Mouse (Mus musculus) regulatory T cell (primary cell): ENCODE data around the gene Dnaic1.

Experiments used
- in situ Hi-C: fragments of 300-600 bp; cut with MboI, MseI; formaldehyde crosslinking; loops from one replicate; pipeline ENCODE4 v1.15.1; 2025; ENCODE audit warnings: high pct_unique_total_duplicates

The Dnaic1 gene

DNA sequence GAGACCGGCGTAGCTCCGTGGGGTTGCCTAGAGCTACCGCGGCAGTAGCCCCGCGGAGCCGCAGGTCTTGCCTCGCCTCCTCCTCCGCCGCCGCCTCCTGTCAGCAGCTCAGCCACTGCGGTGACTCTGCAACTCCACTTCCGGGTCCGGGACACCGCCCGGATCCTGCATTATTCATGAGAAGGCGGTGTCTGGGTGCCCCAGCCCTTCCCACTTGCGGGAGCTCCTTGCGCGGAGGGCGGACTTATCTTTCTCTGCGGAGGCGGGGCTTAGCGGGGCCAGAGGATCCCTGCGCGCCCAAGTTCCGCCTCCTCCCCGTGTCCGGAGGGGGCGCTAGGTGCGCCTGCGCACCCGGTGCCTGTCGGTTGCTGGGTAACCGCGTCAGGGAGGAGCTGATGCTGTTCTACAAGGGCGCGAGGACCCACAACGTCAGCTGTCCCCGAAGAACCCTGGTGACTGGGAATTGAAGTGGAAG lies at the start of gene Dnaic1, which contains the start of gene Fam219a:
TSS of gene Dnaic1 (plus strand) at position 365 of the 475 bp plus-strand sequence.
TSS of gene Fam219a (minus strand) at position 128 of the 475 bp plus-strand sequence.
- in situ Hi-C loops: loop anchor here (5.0 to 25.0 kb wide), 2 partner anchors 148 to 1468 kb away; partner anchors contain the start of genes Fam214b, Pigo and Stoml2

DNA sequence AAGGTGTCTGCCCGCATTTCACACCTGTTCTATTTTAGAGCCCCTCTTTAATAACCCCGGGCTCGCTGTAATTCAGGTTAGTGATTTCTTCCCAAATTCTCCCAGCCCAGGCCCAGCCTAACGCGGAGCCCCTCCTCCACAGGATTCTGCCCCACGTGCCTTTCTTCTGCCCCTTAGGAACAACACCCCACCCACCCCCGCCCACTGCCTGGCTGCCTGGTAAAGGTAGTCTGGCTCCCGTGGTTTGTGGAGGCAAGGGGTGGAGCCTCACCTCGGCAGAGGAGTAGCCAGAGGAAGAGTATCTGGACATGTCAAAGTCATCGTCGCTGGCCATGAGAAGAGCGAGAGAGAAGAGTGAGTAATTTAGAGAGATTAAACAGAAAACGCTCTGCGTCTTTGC lies 48.9 kb upstream of the Dnaic1 start:
- in situ Hi-C loops: no loop called here

DNA sequence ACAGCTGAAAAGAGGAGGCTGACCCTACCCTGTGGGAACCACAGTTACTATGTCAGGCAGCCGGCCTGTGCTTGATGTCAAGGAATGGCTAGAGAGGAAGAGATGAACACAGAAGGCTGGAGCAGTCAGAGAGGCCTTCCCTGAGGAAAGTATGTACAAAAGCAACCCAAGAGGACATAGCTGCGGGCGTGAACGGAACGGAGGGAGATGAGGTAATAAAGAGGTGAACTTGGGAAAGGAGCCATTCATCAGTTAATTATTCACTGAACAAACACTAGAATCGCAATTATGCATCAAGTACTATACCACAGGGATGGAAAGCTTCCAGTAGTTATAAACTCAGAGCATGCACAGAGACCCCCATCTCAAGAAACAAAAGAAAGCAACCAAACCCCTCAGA lies 47.4 kb upstream of the Dnaic1 start:
- in situ Hi-C loops: no loop called here

DNA sequence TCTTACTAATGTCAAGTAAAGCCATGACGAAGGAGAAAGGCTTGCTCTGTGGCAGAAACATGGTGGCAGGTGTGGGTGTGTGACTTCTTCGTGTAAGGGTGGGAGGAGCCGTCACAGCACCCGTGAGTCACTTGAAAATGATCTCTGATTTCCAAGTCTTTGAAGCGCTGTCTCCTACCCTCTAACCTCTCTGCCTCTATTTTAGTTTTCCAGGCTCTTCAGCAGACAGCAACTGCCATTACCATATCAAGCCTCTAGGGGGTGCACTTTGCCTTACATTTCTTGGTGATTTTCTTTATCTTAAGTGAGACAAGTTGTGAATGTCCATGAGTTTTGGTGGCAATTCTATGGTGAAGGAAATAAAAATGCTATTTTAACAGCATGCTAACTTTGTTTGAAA lies 46.8 kb upstream of the Dnaic1 start:
- in situ Hi-C loops: no loop called here

DNA sequence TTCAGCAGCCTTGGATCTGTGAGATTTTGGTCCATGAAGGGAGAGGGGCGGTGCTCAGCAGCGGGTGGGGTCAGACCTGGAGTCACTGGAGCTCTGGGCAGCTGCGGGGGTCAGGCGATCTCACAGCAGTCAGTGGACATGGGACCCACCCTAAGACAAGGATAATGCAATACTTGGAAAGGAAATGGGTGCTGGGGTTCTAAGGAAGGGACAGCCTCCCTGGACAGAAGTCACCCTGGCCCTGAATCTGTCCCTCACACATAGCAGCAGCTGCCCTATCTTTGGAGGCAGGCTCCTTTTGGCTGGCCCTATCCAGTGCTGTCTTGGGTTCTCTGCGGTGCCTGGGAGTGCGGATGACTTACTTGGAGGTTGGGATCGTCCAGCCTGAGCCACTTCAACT lies 45.7 kb upstream of the Dnaic1 start:
- in situ Hi-C loops: no loop called here

DNA sequence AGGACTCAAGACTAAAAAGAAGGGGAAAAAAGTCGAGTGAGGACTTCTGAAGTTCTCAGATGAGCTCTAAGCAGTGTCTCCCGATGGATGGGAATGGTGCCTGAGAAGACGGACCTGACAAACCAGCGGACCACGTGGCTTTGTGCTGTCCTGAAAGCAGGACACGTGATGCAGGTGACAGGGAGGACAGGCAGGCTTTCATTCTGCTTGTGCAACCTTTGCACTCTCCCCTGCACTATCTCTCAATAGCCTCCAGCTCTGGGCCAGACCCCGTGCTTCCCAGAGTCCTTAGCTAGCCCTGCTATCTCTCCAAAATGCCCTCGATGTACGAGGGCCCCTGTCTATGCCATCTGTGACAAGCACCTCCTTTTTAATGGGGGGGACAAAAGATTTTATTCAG lies 44.7 kb upstream of the Dnaic1 start:
- in situ Hi-C loops: no loop called here

DNA sequence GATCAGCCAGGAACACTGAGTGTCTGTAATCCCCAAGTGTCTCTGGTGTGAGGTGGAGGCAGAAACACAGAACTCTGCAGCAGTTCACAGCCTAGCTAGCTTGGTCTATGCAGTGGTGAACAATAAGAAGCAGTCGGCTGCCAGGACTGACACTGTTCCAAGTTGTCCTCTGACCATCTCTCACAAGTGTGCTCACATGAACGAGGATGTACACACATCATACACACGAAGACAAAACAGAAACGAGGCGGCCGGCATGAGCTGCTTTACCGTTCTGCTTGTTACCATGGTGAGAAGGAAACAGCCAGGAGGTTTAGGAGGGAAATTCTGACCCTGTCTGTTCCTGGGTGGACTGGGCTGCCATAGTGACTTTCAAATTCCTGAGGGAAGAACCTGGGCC lies 43.0 kb upstream of the Dnaic1 start:
- in situ Hi-C loops: no loop called here

DNA sequence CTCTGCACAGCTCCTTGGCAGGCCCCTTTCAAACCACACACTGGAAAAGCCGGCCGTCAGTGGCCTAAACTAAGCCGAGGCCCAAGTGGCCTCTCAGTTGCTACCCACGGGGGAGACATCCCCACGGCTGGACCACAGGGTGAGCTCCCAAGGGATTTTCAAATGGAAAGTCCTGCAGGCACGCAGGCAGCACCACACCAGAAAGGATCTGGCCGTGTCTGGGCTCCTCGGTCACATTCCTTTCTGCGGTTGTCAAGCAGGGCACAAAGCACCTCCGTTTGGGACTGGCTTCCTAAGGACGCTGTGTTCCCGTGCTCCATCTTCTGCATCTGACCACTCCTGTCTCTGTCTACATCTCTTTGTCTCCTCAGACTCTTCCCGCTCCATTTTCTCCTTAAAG lies 42.5 kb upstream of the Dnaic1 start:
- in situ Hi-C loops: no loop called here

DNA sequence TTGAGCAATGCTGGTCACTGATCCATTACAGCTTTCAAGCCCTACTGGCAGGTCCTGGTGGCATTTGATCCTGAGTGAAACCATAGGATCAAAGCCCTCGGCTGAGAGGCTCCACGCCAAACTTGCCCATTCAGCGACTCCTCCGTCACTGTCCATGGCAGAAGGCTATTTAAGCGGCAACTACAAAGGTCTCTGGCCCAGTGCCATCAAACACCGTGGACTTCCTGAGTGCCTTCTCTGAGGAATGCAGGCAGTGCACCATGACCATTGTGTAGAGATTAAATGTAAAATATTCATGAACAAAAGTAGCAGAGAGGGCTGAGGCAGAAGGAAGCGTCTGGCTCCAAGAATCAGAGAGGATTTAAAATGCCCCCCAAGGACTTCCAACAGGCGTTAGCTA lies 41.6 kb upstream of the Dnaic1 start:
- in situ Hi-C loops: no loop called here

DNA sequence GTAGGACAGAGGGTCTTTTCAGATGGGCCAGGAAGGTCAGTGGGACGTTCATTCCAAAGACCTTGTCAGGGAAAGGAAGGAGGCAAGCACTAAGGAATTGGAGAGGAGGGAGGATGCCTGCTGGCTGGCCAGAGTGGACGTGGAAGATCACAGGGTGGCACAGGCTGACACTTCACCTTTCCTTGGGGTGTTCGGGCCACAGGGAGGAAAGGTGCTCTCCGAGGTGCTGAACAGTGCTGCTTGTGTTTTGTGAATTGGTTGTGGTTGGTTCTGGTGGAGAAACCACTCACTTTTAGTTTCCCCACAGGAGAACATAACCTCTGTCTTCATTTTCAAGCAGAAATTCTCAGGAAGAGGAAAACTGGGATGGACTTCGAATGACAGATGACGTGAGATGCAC lies 37.2 kb upstream of the Dnaic1 start:
- in situ Hi-C loops: no loop called here

DNA sequence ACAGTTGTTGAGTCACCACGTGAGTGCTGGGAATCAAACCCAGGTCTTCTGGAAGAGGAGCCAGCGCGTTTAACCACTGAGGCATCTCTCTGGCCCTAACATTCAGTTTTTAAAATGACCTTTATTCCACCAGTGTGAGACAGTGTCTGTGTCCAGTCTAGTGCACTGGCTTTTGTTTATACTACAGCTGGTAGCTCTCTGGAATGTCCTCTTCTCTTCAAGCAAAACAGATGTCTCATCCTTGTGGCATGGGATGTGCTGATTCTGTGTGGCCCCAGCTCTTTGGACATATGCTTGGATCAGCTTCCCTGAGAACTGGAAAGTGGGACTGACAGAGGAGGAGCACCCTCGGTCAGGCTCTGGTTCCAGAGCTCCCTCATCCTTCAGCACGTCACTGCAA lies 34.7 kb upstream of the Dnaic1 start:
- in situ Hi-C loops: no loop called here

DNA sequence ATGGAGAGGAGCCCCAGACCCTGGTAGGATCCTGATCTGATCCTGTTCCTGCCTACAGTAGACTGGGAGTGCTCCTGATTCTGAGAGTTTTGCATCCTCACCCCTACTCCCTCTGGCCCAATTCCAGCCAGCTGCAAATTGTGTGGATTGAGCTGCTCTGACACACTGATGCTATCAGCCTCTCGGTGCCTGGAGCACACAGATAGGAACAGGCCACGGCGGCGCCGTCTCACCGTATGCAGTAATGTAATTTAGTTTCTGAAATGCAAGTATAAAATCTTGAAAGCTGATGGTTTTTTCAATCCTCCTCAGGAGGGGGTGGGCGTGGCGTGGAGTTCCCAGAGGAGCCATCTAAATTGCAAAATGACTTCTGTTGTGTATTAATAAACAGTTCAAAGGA lies 27.4 kb upstream of the Dnaic1 start:
- in situ Hi-C loops: no loop called here

DNA sequence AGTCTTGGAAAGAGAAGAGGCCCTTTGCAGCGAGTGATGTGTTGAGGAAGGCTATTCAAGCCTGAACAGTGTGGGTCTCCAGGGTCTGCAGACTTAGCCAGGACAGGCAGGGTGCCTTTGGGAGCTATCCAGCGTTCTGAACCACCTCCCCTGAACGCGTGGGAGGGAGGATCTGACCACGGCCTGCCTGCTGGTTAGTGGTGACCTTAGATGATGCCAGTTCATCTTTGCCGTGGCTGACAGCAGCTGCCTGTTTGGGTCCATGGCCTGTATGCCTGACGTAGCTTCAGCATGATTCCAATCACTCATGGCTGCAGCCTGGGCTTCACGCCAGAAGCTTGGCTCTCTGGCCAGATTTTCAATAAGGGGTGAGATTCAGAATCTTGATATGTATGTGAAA lies 23.6 kb upstream of the Dnaic1 start:
- in situ Hi-C loops: no loop called here

DNA sequence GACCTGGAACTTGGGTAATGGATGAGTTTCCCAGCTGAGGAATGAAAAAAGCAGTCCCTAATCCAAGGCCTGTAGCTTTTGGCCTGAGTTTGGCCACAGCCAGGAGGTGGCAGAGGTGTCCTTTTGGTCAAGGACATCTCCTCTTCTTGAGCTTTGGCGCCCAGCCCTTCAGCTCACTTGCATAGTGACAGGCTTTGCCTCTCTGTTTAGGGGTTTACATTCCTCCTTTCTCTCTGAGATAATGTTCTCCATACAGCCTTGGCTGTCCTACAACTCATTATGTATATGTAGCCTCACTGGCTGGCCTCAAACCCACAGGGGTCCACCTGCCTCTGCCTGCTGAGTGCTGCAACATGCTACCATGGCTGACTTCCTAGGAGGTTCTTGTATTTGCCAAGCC lies 22.5 kb upstream of the Dnaic1 start:
- in situ Hi-C loops: no loop called here

DNA sequence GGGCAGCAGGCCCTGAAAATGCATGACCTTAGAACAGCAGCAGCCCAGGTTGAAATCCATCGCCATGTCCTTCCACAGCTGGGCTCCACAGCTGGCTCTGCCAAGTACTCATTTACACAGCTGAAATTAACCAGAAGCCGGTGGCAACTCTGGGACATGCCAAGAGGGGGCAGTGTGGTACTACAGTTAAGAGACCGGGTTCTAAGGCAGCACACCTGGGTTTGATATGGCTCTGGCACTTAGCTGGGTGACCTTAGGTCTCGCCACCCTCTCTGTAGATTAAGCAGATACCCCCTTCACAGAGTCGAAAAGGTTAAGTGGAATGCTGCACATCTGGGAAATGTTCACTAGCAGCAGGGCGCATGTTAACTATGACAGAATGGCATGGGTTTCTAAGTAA lies 17.0 kb upstream of the Dnaic1 start:
- in situ Hi-C loops: loop anchor here (25.0 kb wide), 1 partner anchor 1485 kb away; the partner anchor contains the start of genes Fam214b, Pigo and Stoml2

DNA sequence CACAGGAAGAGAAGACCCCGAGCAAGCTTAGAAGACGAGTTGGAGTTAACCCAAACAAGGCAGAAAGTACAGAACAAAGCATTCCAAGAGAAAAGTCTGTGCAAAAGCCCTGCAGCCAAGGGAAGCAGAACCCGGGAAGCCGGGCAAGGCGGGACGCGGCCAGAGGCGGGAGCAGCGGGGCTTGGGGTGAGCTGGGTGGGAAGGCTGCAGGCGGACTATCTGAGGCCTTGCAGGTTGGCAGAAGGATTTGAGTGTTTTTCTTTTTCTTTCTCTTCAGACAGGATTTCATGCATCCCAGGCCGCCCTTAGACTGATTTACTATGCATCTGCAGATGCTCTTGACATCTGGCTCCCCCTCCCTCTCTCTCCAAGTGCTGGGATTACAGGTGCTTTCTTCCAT lies 16.5 kb upstream of the Dnaic1 start:
- in situ Hi-C loops: loop anchor here (25.0 kb wide), 1 partner anchor 1484 kb away; the partner anchor contains the start of genes Fam214b, Pigo and Stoml2

DNA sequence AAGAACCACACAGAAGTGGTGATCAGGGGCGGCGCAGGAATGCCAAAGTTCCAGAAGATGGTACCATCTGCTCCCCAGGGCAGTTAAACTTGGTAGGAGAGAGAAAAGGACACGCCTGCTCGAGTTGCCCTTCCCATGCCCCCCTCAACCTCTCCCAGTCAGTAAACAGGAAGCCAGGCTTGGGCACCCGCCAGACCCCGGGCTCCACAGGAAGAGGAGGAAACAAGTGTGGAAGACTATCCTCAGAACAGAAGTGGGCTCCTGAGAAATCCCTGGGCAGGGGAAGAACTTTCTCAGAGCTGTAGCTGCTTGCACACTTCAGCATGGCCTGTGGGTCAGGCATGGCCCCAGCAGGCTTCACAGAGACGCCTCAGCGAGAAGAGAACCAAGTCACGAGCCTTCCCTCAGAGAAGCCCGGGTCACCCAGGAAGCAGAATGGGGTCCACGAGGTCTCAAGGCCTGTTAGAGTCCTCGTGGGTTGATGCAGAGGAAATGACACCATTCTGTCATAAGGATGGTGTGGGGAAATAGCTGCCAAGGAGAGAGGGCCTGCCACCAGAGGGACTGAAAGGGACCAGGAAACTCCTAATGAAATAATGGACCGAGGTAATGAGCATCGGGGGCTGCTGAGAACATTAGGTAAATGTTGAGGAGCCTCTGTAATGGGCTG lies 14.4 kb upstream of the Dnaic1 start:
- in situ Hi-C loops: loop anchor here (25.0 kb wide), 1 partner anchor 1482 kb away; the partner anchor contains the start of genes Fam214b, Pigo and Stoml2

DNA sequence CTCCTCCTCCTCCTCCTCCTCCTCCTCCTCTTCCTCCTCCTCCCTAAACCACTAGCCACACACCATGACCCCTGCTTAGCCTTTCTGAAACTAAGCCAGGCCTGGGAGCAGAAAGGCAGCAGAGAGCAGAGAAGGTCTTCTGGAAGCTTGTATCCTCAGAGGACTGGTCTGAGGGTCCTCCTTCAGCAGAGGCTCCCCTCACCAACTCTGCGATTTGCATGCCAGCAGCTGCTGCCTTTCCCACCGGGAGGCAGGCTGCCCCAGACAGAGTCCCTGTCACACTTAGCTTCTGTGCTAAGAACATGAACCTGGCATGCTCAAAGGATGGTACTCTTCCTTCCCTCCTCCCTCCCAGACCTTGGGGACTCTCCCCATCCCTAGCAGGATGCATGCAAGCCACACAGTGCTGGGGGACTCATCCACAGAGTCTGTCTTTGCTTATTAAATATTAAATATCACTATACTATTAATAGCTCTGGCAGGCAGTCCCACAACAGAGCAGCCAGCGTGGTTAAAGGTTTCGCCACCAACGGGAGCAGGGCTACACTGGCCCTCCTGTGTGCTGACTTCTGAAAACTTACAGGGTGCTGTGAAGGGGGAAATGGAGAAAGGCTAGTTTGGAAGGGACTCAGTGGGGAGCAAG lies 13.1 kb upstream of the Dnaic1 start:
- in situ Hi-C loops: loop anchor here (25.0 kb wide), 1 partner anchor 1481 kb away; the partner anchor contains the start of genes Fam214b, Pigo and Stoml2

DNA sequence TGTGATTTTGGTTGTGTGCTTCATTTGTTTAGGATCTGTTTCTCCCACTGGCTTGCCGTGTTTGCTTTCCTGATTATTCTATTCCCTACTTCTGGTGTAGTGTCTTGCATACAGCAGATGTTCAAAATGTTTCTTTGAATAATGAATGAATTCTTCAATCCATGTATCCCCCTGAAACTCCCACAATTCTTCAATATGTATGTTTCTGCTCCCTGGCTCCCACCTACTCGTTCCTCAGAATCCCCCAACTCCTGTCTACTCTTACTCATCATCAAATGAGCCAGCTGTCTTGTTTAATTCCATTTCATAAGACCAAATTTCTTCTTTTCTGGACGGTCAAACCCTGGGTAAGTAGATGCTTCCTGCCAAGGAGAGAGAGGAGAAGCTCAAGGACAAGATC lies 12.5 kb upstream of the Dnaic1 start:
- in situ Hi-C loops: loop anchor here (25.0 kb wide), 1 partner anchor 1480 kb away; the partner anchor contains the start of genes Fam214b, Pigo and Stoml2

DNA sequence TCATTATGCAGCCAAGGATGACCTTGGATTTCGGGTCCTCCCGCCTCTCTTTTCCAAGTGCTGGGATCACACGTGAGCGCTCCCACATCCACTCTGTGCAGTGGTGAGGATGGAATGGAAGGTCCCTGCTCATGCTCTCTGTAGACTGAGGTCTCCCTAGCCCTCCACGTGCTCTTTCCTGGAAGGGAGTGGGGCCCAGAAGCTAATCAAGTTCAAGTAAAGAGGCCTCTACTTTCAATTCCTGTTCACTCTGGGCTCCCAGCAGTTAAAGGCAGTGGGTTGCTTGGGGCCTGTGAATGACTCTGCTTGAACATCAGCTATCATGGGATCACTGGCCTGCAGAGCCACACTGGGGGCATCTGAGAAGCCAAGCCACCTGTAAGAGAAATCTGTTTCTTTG lies 6.3 kb upstream of the Dnaic1 start:
- in situ Hi-C loops: loop anchor here (5.0 to 25.0 kb wide), 2 partner anchors 49 to 1474 kb away; partner anchors contain the start of genes Fam214b, Pigo and Stoml2

DNA sequence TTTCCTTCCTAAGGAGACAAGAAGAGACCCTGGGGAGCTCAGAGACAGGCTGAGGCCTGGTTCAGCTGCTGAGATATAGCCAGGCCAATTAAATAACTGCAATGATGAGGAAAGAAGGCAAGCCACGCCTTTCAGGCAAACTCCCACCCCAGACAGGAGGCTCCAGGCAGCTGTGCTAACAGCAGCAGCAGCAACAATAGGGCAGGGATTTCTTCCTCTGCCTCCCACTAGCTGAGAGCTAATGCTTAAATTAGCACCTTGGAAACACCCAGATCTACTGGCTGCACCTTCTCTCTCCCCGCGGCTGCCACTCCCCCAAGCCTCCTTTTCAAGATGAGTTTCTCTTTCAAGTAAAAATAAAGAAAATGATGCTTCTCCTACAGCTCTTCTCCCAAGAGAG lies 3.5 kb upstream of the Dnaic1 start:
- in situ Hi-C loops: loop anchor here (5.0 to 25.0 kb wide), 2 partner anchors 151 to 1471 kb away; partner anchors contain the start of genes Fam214b, Pigo and Stoml2

DNA sequence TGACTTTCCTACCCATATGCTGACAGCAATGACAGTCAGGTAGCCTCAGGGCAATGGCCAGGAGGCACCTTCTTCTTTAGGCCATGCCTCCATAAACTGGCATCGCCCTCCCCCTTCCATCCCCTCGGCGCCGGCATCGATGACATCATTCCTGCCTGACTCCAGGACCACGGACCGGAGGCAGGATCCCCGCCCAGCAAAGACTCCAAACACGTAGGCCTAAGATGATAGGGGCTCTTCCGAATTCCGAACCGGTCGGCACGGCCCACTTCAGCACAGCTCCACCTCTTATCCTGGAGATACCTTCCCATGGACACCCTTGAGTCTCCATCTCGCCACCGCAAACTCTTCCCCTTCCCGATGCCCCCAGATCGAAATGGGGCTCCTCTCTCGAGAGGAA lies 1.3 kb upstream of the Dnaic1 start:
- in situ Hi-C loops: loop anchor here (5.0 to 25.0 kb wide), 2 partner anchors 149 to 1469 kb away; partner anchors contain the start of genes Fam214b, Pigo and Stoml2
